ENCODE assay signal across 9 mouse cellular contexts in genomic region chr8:121761480-121761879, GRCm38 (mm10). TPM values are rescaled to one million over a fixed set of nuclear protein-coding genes. Genes with fewer than 3 reads are reported as not detected.
DNase-seq lines count a peak whose midpoint lies in the region; ATAC-seq and TF ChIP-seq lines count a peak whose summit lies in the region.
"Had no signal": no experiment of that assay in that cellular context is flagged by ENCODE, and none has a peak within 500 bp of the region (broad histone marks: within the 10 kb centered on the region; RNA-seq: fewer than 3 reads in every experiment).

No protein-coding gene starts in this region.

- no peak overlapping the region for H3K27ac ChIP-seq in kidney, adult 2 months (ENCODE audit: insufficient read depth, low read depth, low read length)
- no peak overlapping the region for H3K27ac ChIP-seq in kidney, embryonic 15.5 days
- no peak overlapping the region for H3K27ac ChIP-seq in liver, postnatal 0 days (ENCODE audit: low read depth)
- no peak overlapping the region for H3K27ac ChIP-seq in forebrain, embryonic 12.5 days
- H3K27ac ChIP-seq: limb, embryonic 15.5 days had no signal

- H3K9me3 ChIP-seq in kidney, embryonic 15.5 days (replicated peaks) = no peaks in the 10 kb centered on the region
- no peaks in the 10 kb centered on the region for H3K9me3 ChIP-seq in liver, postnatal 0 days (ENCODE audit: low read length)
- no peaks in the 10 kb centered on the region for H3K9me3 ChIP-seq in forebrain, embryonic 12.5 days
- H3K9me3 ChIP-seq: limb, embryonic 15.5 days had no signal

- no peak for ATAC-seq in kidney, embryonic 15.5 days (replicated peaks; ENCODE audit: low FRiP score)
- ATAC-seq in common myeloid progenitor, adult 5-6 weeks (replicated peaks; ENCODE audit: low read depth, poor library complexity, severe bottlenecking) = peak; percentile 78
- ATAC-seq in liver, postnatal 0 days = no peak
- no peak for ATAC-seq in frontal cortex, adult (ENCODE audit: low TSS enrichment)
- ATAC-seq in forebrain, embryonic 12.5 days (ENCODE audit: low FRiP score) = no peak

- TF ChIP-seq POLR2A in kidney, adult 2 months (IDR thresholded peaks at IDR 0.05; ENCODE audit: low read depth, low read length) = no peak

- H3K4me2 ChIP-seq in kidney, embryonic 15.5 days = no peak overlapping the region
- no peak overlapping the region for H3K4me2 ChIP-seq in liver, postnatal 0 days (ENCODE audit: low read depth, low read length)
- no peak overlapping the region for H3K4me2 ChIP-seq in forebrain, embryonic 12.5 days
- H3K4me2 ChIP-seq: limb, embryonic 15.5 days had no signal

- H3K9ac ChIP-seq in kidney, embryonic 15.5 days = no peak overlapping the region
- H3K9ac ChIP-seq in liver, postnatal 0 days (replicated peaks) = no peak overlapping the region
- H3K9ac ChIP-seq in forebrain, embryonic 12.5 days = no peak overlapping the region
- H3K9ac ChIP-seq: limb, embryonic 15.5 days had no signal

- no peaks in the 10 kb centered on the region for H3K36me3 ChIP-seq in kidney, adult 2 months (ENCODE audit: control insufficient read depth, insufficient read depth, low read length)
- H3K36me3 ChIP-seq in kidney, embryonic 15.5 days = no peaks in the 10 kb centered on the region
- H3K36me3 ChIP-seq in liver, postnatal 0 days (replicated peaks; ENCODE audit: insufficient read depth, low read length) = no peaks in the 10 kb centered on the region
- H3K36me3 ChIP-seq in forebrain, embryonic 12.5 days (replicated peaks) = no peaks in the 10 kb centered on the region
- H3K36me3 ChIP-seq: limb, embryonic 15.5 days had no signal

- peak; percentile 5 for DNase-seq in kidney, adult 2 months
- DNase-seq in NIH3T3 (ENCODE audit: low read depth) = peak; percentile 78
- DNase-seq in liver, postnatal 0 days = peak; percentile 56
- no peak for DNase-seq in layer of hippocampus, postnatal 36 days

- TF ChIP-seq CTCF in kidney, adult 2 months (conservative IDR thresholded peaks at IDR 0.05; ENCODE audit: insufficient read depth, insufficient read length, low read depth, low read length) = no peak
- TF ChIP-seq CTCF in liver, postnatal 0 days (IDR thresholded peaks at IDR 0.05; ENCODE audit: low read depth) = no peak

- no peak overlapping the region for H3K4me3 ChIP-seq in kidney, adult 2 months (ENCODE audit: insufficient read depth, low read depth, low read length)
- no peak overlapping the region for H3K4me3 ChIP-seq in kidney, embryonic 15.5 days (replicated peaks)
- no peak overlapping the region for H3K4me3 ChIP-seq in liver, postnatal 0 days (ENCODE audit: low read depth, low read length)
- no peak overlapping the region for H3K4me3 ChIP-seq in forebrain, embryonic 12.5 days (replicated peaks)
- H3K4me3 ChIP-seq: limb, embryonic 15.5 days had no signal

- no peaks in the 10 kb centered on the region for H3K4me1 ChIP-seq in kidney, adult 2 months (ENCODE audit: control insufficient read depth, insufficient read depth, low read length)
- 0 out of 2 replicates have a peak, but pooled peaks cover 3% of the 10 kb centered on the region for H3K4me1 ChIP-seq in kidney, embryonic 15.5 days
- no peaks in the 10 kb centered on the region for H3K4me1 ChIP-seq in liver, postnatal 0 days (ENCODE audit: insufficient read depth)
- peaks cover 11% of the 10 kb centered on the region for H3K4me1 ChIP-seq in forebrain, embryonic 12.5 days

- 27% methylated on average over 10 of the region's 10 CpGs for WGBS in kidney, adult 2 months
- 31% methylated on average over 10 of the region's 10 CpGs for WGBS in kidney, embryonic 15.5 days
- WGBS in liver, postnatal 0 days (ENCODE audit: insufficient replicate concordance) = 29% methylated on average over 10 of the region's 10 CpGs
- WGBS in forebrain, embryonic 12.5 days = 36% methylated on average over 10 of the region's 10 CpGs

- no peaks in the 10 kb centered on the region for H3K27me3 ChIP-seq in kidney, adult 2 months (replicated peaks; ENCODE audit: control insufficient read depth, insufficient read depth, low read length)
- no peaks in the 10 kb centered on the region; the same call in 1 of the 2 replicates for H3K27me3 ChIP-seq in kidney, embryonic 15.5 days
- H3K27me3 ChIP-seq in liver, postnatal 0 days (ENCODE audit: insufficient read depth, low read length) = no peaks in the 10 kb centered on the region
- 0 out of 2 replicates have a peak, but pooled peaks cover 5% of the 10 kb centered on the region for H3K27me3 ChIP-seq in forebrain, embryonic 12.5 days

- TF ChIP-seq EP300 in liver, postnatal 0 days (IDR thresholded peaks at IDR 0.05; ENCODE audit: low read depth) = no peak

RNA-seq across cellular contexts. Expression of gene Jph3, which starts 32.1 kb away (rescaled TPM):
- 0.07 and 0.20 TPM in 2 replicates for polyA plus RNA-seq in kidney, adult 2 months (2012; rRNA removed)
- 0.85 and 1.3 TPM in 2 replicates for polyA plus RNA-seq in kidney, embryonic 15.5 days (2015; fragmentation: Nextera tagmentation; extraction: Ambion mirVana)
- not detected in 2 replicates for total RNA-seq in common myeloid progenitor, adult 5-6 weeks (2017)
- 0.11 TPM in 2 replicates for polyA plus RNA-seq in liver, postnatal 0 days (2015; fragmentation: Nextera tagmentation; extraction: Ambion mirVana)
- 100 to 1,000 TPM; 310 to 313 TPM for total RNA-seq in layer of hippocampus, postnatal 36 days (2021)
- polyA plus RNA-seq in forebrain, embryonic 12.5 days (2016; fragmentation: Nextera tagmentation; extraction: Ambion mirVana) = 27.4 and 30.1 TPM in 2 replicates

Comparison
In these comparisons a context has a peak if more than half of its experiments do, and no peak if none do; other contexts are left out.
1. DNase-seq: peak in kidney, adult 2 months (single experiment), NIH3T3 (single experiment) and liver, postnatal 0 days (single experiment); none in layer of hippocampus, postnatal 36 days (0 of 2).
2. RNA of gene Jph3, which starts 32.1 kb away (polyA plus RNA-seq): 27.4 to 30.1 TPM in forebrain, embryonic 12.5 days; 0.85 to 1.3 TPM in kidney, embryonic 15.5 days, 0.07 to 0.20 TPM in kidney, adult 2 months and 0.11 TPM in liver, postnatal 0 days; every median in the first group is over 10 times any median in the second.